Mouse (Mus musculus): Measurements from ENCODE around the gene Pcbp3. TPM values are rescaled to one million over a fixed set of nuclear protein-coding genes. Genes with fewer than 3 reads are reported as not detected.
A peak's percentile ranks its signal among the peaks of the same experiment; 100 is the strongest.

Gene Pcbp3
- total and polyA plus RNA-seq, 2 experiments from 2014 or later, result 57.0 to 92.9 TPM

GRCm38 (mm10) chr10:76801237-76801641 lies 160.4 kb downstream of the Pcbp3 start:
- no peak overlapping the region for H3K9ac ChIP-seq (replicated peaks; ENCODE audit: low read length)
- H3K4me2 ChIP-seq (ENCODE audit: low read depth, low read length), result no peak overlapping the region
- WGBS, result 52% methylated on average over 5 of the region's 5 CpGs
- H3K4me3 ChIP-seq (ENCODE audit: low read length), result no peak overlapping the region
- ATAC-seq (peak; percentile 8; the same call in 1 of the 2 replicates), DNase-seq (ENCODE audit: low spot score) (peak; percentile 42)
- no peaks in the 10 kb centered on the region for H3K36me3 ChIP-seq (ENCODE audit: insufficient read depth, low read length)
- H3K27me3 ChIP-seq (ENCODE audit: insufficient read depth, low read length), result no peaks in the 10 kb centered on the region
- TF ChIP-seq CTCF (IDR thresholded peaks at IDR 0.05; ENCODE audit: low read depth), result no peak
- H3K4me1 ChIP-seq (ENCODE audit: insufficient read depth, low read length), result peaks cover 19% of the 10 kb centered on the region
- no peaks in the 10 kb centered on the region for H3K9me3 ChIP-seq (ENCODE audit: low read length)
- H3K27ac ChIP-seq, result peak overlapping the region; percentile 75

GRCm38 (mm10) chr10:76798751-76799585 lies 162.7 kb downstream of the Pcbp3 start:
- ATAC-seq, result no peak
- 83% methylated on average over 17 of the region's 17 CpGs for WGBS
- no peak for TF ChIP-seq CTCF (IDR thresholded peaks at IDR 0.05; ENCODE audit: low read depth)

GRCm38 (mm10) chr10:76794102-76794501 lies 167.6 kb downstream of the Pcbp3 start:
- H3K27me3 ChIP-seq (ENCODE audit: insufficient read depth, low read length), result no peaks in the 10 kb centered on the region
- H3K4me2 ChIP-seq (ENCODE audit: low read depth, low read length), result no peak overlapping the region
- H3K4me1 ChIP-seq (ENCODE audit: insufficient read depth, low read length), result peaks cover 12% of the 10 kb centered on the region
- H3K36me3 ChIP-seq (ENCODE audit: insufficient read depth, low read length), result no peaks in the 10 kb centered on the region
- no peak for TF ChIP-seq CTCF (IDR thresholded peaks at IDR 0.05; ENCODE audit: low read depth)
- H3K4me3 ChIP-seq (ENCODE audit: low read length), result no peak overlapping the region
- H3K9ac ChIP-seq (replicated peaks; ENCODE audit: low read length), result no peak overlapping the region
- WGBS, result 96% methylated on average over 3 of the region's 3 CpGs
- H3K27ac ChIP-seq, result no peak overlapping the region
- DNase-seq (ENCODE audit: low spot score), result no peak
- H3K9me3 ChIP-seq (ENCODE audit: low read length), result no peaks in the 10 kb centered on the region
- ATAC-seq, result no peak

More at GRCm38 (mm10) chr10:76798751-76799585, 162.7 kb downstream of the Pcbp3 start:
- Histone ChIP-seq H3K27me3 (ENCODE audit: insufficient read depth, low read length) (no peaks in the 10 kb centered on the region), H3K4me2 (ENCODE audit: low read depth, low read length) (no peak overlapping the region), H3K4me3 (ENCODE audit: low read length) (no peak overlapping the region), H3K4me1 (ENCODE audit: insufficient read depth, low read length) (peaks cover 19% of the 10 kb centered on the region), H3K36me3 (ENCODE audit: insufficient read depth, low read length) (no peaks in the 10 kb centered on the region), H3K27ac (no peak overlapping the region), H3K9ac (replicated peaks; ENCODE audit: low read length) (no peak overlapping the region), H3K9me3 (ENCODE audit: low read length) (no peaks in the 10 kb centered on the region)
- DNase-seq (ENCODE audit: low spot score), result no peak

GRCm38 (mm10) chr10:76791475-76791874 lies 170.2 kb downstream of the Pcbp3 start:
- no peaks in the 10 kb centered on the region for H3K9me3 ChIP-seq (ENCODE audit: low read length)
- DNase-seq (ENCODE audit: low spot score) (peak; percentile 78), ATAC-seq (no peak)
- H3K4me3 ChIP-seq (ENCODE audit: low read length), result no peak overlapping the region
- no peaks in the 10 kb centered on the region for H3K27me3 ChIP-seq (ENCODE audit: insufficient read depth, low read length)
- H3K4me2 ChIP-seq (ENCODE audit: low read depth, low read length), result no peak overlapping the region
- peaks cover 12% of the 10 kb centered on the region for H3K4me1 ChIP-seq (ENCODE audit: insufficient read depth, low read length)
- WGBS, result 83% methylated on average over 1 of the region's 1 CpGs
- no peaks in the 10 kb centered on the region; the same call in 1 of the 2 replicates for H3K36me3 ChIP-seq (ENCODE audit: insufficient read depth, low read length)
- H3K9ac ChIP-seq (replicated peaks; ENCODE audit: low read length), result no peak overlapping the region
- peak; percentile 71 for TF ChIP-seq CTCF (IDR thresholded peaks at IDR 0.05; ENCODE audit: low read depth)
- H3K27ac ChIP-seq, result no peak overlapping the region

GRCm38 (mm10) chr10:76789885-76790284 lies 171.8 kb downstream of the Pcbp3 start:
- no peak for TF ChIP-seq CTCF (IDR thresholded peaks at IDR 0.05; ENCODE audit: low read depth)
- Histone ChIP-seq H3K4me3 (ENCODE audit: low read length) (no peak overlapping the region), H3K4me1 (ENCODE audit: insufficient read depth, low read length) (peaks cover 12% of the 10 kb centered on the region), H3K4me2 (ENCODE audit: low read depth, low read length) (no peak overlapping the region), H3K27ac (peak overlapping the region; percentile 41; the same call in 1 of the 2 replicates), H3K27me3 (ENCODE audit: insufficient read depth, low read length) (no peaks in the 10 kb centered on the region), H3K36me3 (ENCODE audit: insufficient read depth, low read length) (peaks cover 4% of the 10 kb centered on the region; the same call in 1 of the 2 replicates), H3K9me3 (ENCODE audit: low read length) (no peaks in the 10 kb centered on the region), H3K9ac (replicated peaks; ENCODE audit: low read length) (no peak overlapping the region)
- 66% methylated on average over 4 of the region's 4 CpGs for WGBS
- DNase-seq (ENCODE audit: low spot score) (peak; percentile 49), ATAC-seq (peak; percentile 44)

GRCm38 (mm10) chr10:76785312-76785711 lies 176.4 kb downstream of the Pcbp3 start:
- Histone ChIP-seq H3K4me3 (ENCODE audit: low read length) (no peak overlapping the region), H3K4me2 (ENCODE audit: low read depth, low read length) (no peak overlapping the region), H3K9ac (replicated peaks; ENCODE audit: low read length) (no peak overlapping the region), H3K9me3 (ENCODE audit: low read length) (no peaks in the 10 kb centered on the region), H3K4me1 (ENCODE audit: insufficient read depth, low read length) (peaks cover 8% of the 10 kb centered on the region), H3K27me3 (ENCODE audit: insufficient read depth, low read length) (no peaks in the 10 kb centered on the region), H3K36me3 (ENCODE audit: insufficient read depth, low read length) (peaks cover 4% of the 10 kb centered on the region; the same call in 1 of the 2 replicates), H3K27ac (no peak overlapping the region)
- TF ChIP-seq CTCF (IDR thresholded peaks at IDR 0.05; ENCODE audit: low read depth), result no peak
- WGBS, result 82% methylated on average over 6 of the region's 6 CpGs
- no peak for DNase-seq (ENCODE audit: low spot score)
- no peak for ATAC-seq

- Histone ChIP-seq H3K9me3 (ENCODE audit: low read length) (no peaks in the 10 kb centered on the region), H3K4me3 (ENCODE audit: low read length) (no peak overlapping the region), H3K4me2 (ENCODE audit: low read depth, low read length) (no peak overlapping the region), H3K27ac (no peak overlapping the region), H3K4me1 (ENCODE audit: insufficient read depth, low read length) (no peaks in the 10 kb centered on the region), H3K9ac (replicated peaks; ENCODE audit: low read length) (no peak overlapping the region), H3K36me3 (ENCODE audit: insufficient read depth, low read length) (0 out of 2 replicates have a peak, but pooled peaks cover 3% of the 10 kb centered on the region), H3K27me3 (ENCODE audit: insufficient read depth, low read length) (no peaks in the 10 kb centered on the region)
- DNase-seq (ENCODE audit: low spot score), result peak; percentile 13
- ATAC-seq, result no peak
- TF ChIP-seq CTCF (IDR thresholded peaks at IDR 0.05; ENCODE audit: low read depth), result no peak
- WGBS, result 84% methylated on average over 5 of the region's 5 CpGs
Observed at GRCm38 (mm10) chr10:76779225-76779624, 182.5 kb downstream of the Pcbp3 start.
